Mouse (Mus musculus) heart, adult 2 months (tissue): ENCODE results near the gene Pik3r5.

Source experiments
- CTCF ChIP-seq: fragments of 200-600 bp; IDR thresholded peaks from 2 replicates; pipeline ENCODE4 v1.8.1; 2022; ENCODE audit warnings: antibody characterized with exemption, mild to moderate bottlenecking, moderate library complexity
- POLR2A ChIP-seq: fragments of 200-500 bp; IDR thresholded peaks from 2 replicates; pipeline ENCODE4 v1.6.1; 2011; ENCODE audit warnings: mild to moderate bottlenecking, low read depth, low read length, control low read depth; ENCODE audit not compliant: insufficient read depth

GRCm38 (mm10) chr11:68387441-68387760, 44.5 kb upstream of the Pik3r5 start:
- TF ChIP-seq POLR2A (no peak), CTCF (no peak)
